Mouse (Mus musculus) MEL (cell line): Measurements from ENCODE around the gene Trim12a. TPM values are rescaled to one million over a fixed set of nuclear protein-coding genes. Genes with fewer than 3 reads are reported as not detected.
"Not testable (repeated sequence)": the region's sequence is repeated elsewhere in the genome, so short reads cannot be mapped to it uniquely, and the experiment has no call there.

Experiments used
- DNase-seq: peaks from one replicate; pipeline ENCODE4 v3.0.0; 2011; ENCODE audit warnings: low read depth, low spot score
- H3K27ac ChIP-seq: 2 replicates; pipeline ENCODE4 v1.5.1; 2012; ENCODE audit warnings: low read depth, mild to moderate bottlenecking, control low read depth, low read length, moderate library complexity; ENCODE audit not compliant: control insufficient read depth
- H3K27me3 ChIP-seq, 2 experiments: fragments of 150-350 bp in 1 of 2; sonication (generic) in 1 of 2; 2 replicates each; pipeline ENCODE4 v1.6.1; 2012; ENCODE audit warnings: low read length in 2 of 2, mild to moderate bottlenecking in 2 of 2, improper control_type of control experiment in 1 of 2, moderate library complexity in 1 of 2; ENCODE audit not compliant: insufficient read depth in 2 of 2, control insufficient read depth in 1 of 2
- H3K36me3 ChIP-seq, 2 experiments: 2 replicates each; pipeline ENCODE4 v1.6.1; 2012 to 2014; ENCODE audit warnings: low read length in 2 of 2, improper control_type of control experiment in 1 of 2, inconsistent platforms in 1 of 2, mild to moderate bottlenecking in 1 of 2; ENCODE audit not compliant: insufficient read depth in 2 of 2, control insufficient read depth in 1 of 2
- H3K4me1 ChIP-seq, 2 experiments: fragments of 150-350 bp in 1 of 2; sonication (generic) in 1 of 2; 2 replicates each; pipeline ENCODE4 v1.6.1; 2012; ENCODE audit warnings: low read length in 2 of 2, improper control_type of control experiment in 1 of 2, mild to moderate bottlenecking in 1 of 2; ENCODE audit not compliant: insufficient read depth in 2 of 2, control insufficient read depth in 1 of 2
- H3K4me3 ChIP-seq, 2 experiments: fragments of 150-350 bp in 1 of 2; sonication (generic) in 1 of 2; 2 replicates each; pipeline ENCODE4 v1.5.1; 2012; ENCODE audit warnings: low read depth in 2 of 2, low read length in 2 of 2, mild to moderate bottlenecking in 2 of 2, moderate library complexity in 2 of 2, control low read depth in 1 of 2, improper control_type of control experiment in 1 of 2; ENCODE audit not compliant: control insufficient read depth in 1 of 2, insufficient read depth in 1 of 2
- H3K79me2 ChIP-seq: 2 replicates; pipeline ENCODE4 v1.6.1; 2012; ENCODE audit warnings: mild to moderate bottlenecking, low read length, moderate library complexity; ENCODE audit not compliant: control insufficient read depth, poor library complexity, insufficient read depth
- H3K9ac ChIP-seq: 2 replicates; pipeline ENCODE4 v1.6.1; 2012; ENCODE audit warnings: low read depth, mild to moderate bottlenecking, control low read depth, low read length, moderate library complexity; ENCODE audit not compliant: control insufficient read depth, poor library complexity, severe bottlenecking
- H3K9me3 ChIP-seq: fragments of 150-350 bp; sonication (generic); replicated peaks from 2 replicates; pipeline ENCODE4 v1.6.1; 2012; ENCODE audit warnings: mild to moderate bottlenecking, low read length, improper control_type of control experiment, moderate library complexity; ENCODE audit not compliant: insufficient read depth
- BHLHE40 ChIP-seq: IDR thresholded peaks from 2 replicates; pipeline ENCODE4 v1.6.1; 2012; ENCODE audit warnings: low read depth, mild to moderate bottlenecking, inconsistent platforms, low read length, improper control_type of control experiment, borderline replicate concordance
- CHD1 ChIP-seq: IDR thresholded peaks from 2 replicates; pipeline ENCODE4 v1.6.1; 2012; ENCODE audit warnings: low read depth, mild to moderate bottlenecking, inconsistent platforms, low read length, improper control_type of control experiment
- JUND ChIP-seq: IDR thresholded peaks from 2 replicates; pipeline ENCODE4 v1.6.1; 2011; ENCODE audit warnings: low read depth, mild to moderate bottlenecking, improper control_type of control experiment, low read length
- MAFK ChIP-seq: IDR thresholded peaks from 2 replicates; pipeline ENCODE4 v1.6.1; 2011; ENCODE audit warnings: low read depth, mild to moderate bottlenecking, low read length, improper control_type of control experiment, borderline replicate concordance
- MXI1 ChIP-seq: IDR thresholded peaks from 2 replicates; pipeline ENCODE4 v1.6.1; 2011; ENCODE audit warnings: mild to moderate bottlenecking, low read depth, low read length, improper control_type of control experiment
- NELFE ChIP-seq: IDR thresholded peaks from 2 replicates; pipeline ENCODE4 v1.6.1; 2011; ENCODE audit warnings: low read depth, low read length, improper control_type of control experiment
- POLR2A ChIP-seq, 2 experiments: IDR thresholded peaks; 2 replicates each; pipeline ENCODE4 v1.6.1; 2011 to 2012; ENCODE audit warnings: low read length in 2 of 2, mild to moderate bottlenecking in 2 of 2, control low read depth in 1 of 2, improper control_type of control experiment in 1 of 2, low read depth in 1 of 2, moderate library complexity in 1 of 2; ENCODE audit not compliant: control insufficient read depth in 1 of 2, insufficient read depth in 1 of 2, poor library complexity in 1 of 2
- POLR2AphosphoS5 ChIP-seq: IDR thresholded peaks from 2 replicates; pipeline ENCODE4 v1.6.1; 2012; ENCODE audit warnings: low read depth, borderline replicate concordance, mild to moderate bottlenecking, inconsistent platforms, low read length, moderate library complexity, mixed read lengths
- SMC3 ChIP-seq: IDR thresholded peaks from 2 replicates; pipeline ENCODE4 v1.6.1; 2011; ENCODE audit warnings: low read depth, low read length, improper control_type of control experiment
- TAL1 ChIP-seq: IDR thresholded peaks from 2 replicates; pipeline ENCODE4 v1.6.1; 2012; ENCODE audit warnings: mild to moderate bottlenecking, inconsistent platforms, low read length, moderate library complexity, mixed read lengths
- UBTF ChIP-seq: IDR thresholded peaks from 2 replicates; pipeline ENCODE4 v1.6.1; 2012; ENCODE audit warnings: low read depth, mild to moderate bottlenecking, inconsistent platforms, low read length, improper control_type of control experiment, moderate library complexity, borderline replicate concordance; ENCODE audit not compliant: insufficient read depth
- ZKSCAN1 ChIP-seq: IDR thresholded peaks from 2 replicates; pipeline ENCODE4 v1.6.1; 2012; ENCODE audit warnings: low read depth, mild to moderate bottlenecking, inconsistent platforms, low read length, improper control_type of control experiment, moderate library complexity
- ZMIZ1 ChIP-seq: IDR thresholded peaks from 2 replicates; pipeline ENCODE4 v1.6.1; 2012; ENCODE audit warnings: low read depth, mild to moderate bottlenecking, inconsistent platforms, low read length, improper control_type of control experiment, moderate library complexity
- polyA plus RNA-seq, 2 experiments: library from polyadenylated mRNA; stranded (reverse) in 1 of 2; unstranded in 1 of 2; fragments of >175 nt in 1 of 2; fragments of >200 nt in 1 of 2; gene quantifications; 2 replicates each; pipeline versions ENCODE4 v1.2.1 to v1.2.4; 2012; ENCODE audit warnings: low replicate concordance in 2 of 2, low read depth in 1 of 2; ENCODE audit not compliant: insufficient read length in 2 of 2, insufficient read depth in 1 of 2, missing spikeins in 1 of 2
- total RNA-seq: library from RNA; depleted of rRNA; stranded (reverse); fragments of 300-350 nt; gene quantifications from 2 replicates; pipeline ENCODE4 v1.2.3, GENCODE M21; 2012

The Trim12a gene
- total and polyA plus RNA-seq, 3 experiments, result 0.14 TPM; not detected in 2

- not testable (repeated sequence) for H3K27me3 ChIP-seq, H3K4me1 ChIP-seq, H3K9me3 ChIP-seq, H3K79me2 ChIP-seq, H3K36me3 ChIP-seq, H3K9ac ChIP-seq, H3K27ac ChIP-seq, H3K4me3 ChIP-seq, DNase-seq
These were observed 20.3 kb upstream of the Trim12a start for GRCm38 (mm10) chr7:104335547-104335946.

GRCm38 (mm10) chr7:104329171-104329570 lies 13.9 kb upstream of the Trim12a start, which contains the start of gene Trim34b:
Gene Trim34b, plus strand, starts transcription at chr7:104329471.
- not testable (repeated sequence) for H3K9ac ChIP-seq, DNase-seq, H3K79me2 ChIP-seq, H3K27ac ChIP-seq, H3K9me3 ChIP-seq, H3K4me3 ChIP-seq, H3K4me1 ChIP-seq, H3K36me3 ChIP-seq, H3K27me3 ChIP-seq

GRCm38 (mm10) chr7:104322028-104322427 lies 6.8 kb upstream of the Trim12a start:
- H3K27me3 ChIP-seq, result no peaks in the 10 kb centered on the region
- no peak for TF ChIP-seq MAFK
- no peak for TF ChIP-seq POLR2A (IDR thresholded peaks at IDR 0.05; ENCODE audit: control insufficient read depth in 1 of 2, insufficient read depth in 1 of 2, low read depth in 1 of 2, low read length in 2 of 2, poor library complexity in 1 of 2)
- TF ChIP-seq TAL1, result no peak
- no peak for TF ChIP-seq CHD1
- no peak for TF ChIP-seq UBTF
- no peaks in the 10 kb centered on the region for H3K79me2 ChIP-seq
- no peak overlapping the region for H3K9ac ChIP-seq
- no peak overlapping the region for H3K4me3 ChIP-seq
- H3K27ac ChIP-seq, result no peak overlapping the region
- H3K36me3 ChIP-seq, result no peaks in the 10 kb centered on the region
- no peaks in the 10 kb centered on the region for H3K4me1 ChIP-seq
- no peak for DNase-seq
- no peaks in the 10 kb centered on the region for H3K9me3 ChIP-seq

- Histone ChIP-seq H3K27me3 (no peaks in the 10 kb centered on the region), H3K27ac (no peak overlapping the region), H3K9me3 (no peaks in the 10 kb centered on the region)
- TF ChIP-seq ZKSCAN1 (no peak), CHD1 (no peak), BHLHE40 (no peak), ZMIZ1 (no peak), POLR2AphosphoS5 (no peak), MXI1 (no peak), NELFE (no peak), MAFK (no peak), SMC3 (no peak), JUND (no peak)
- TF ChIP-seq, all 39 proteins: peak for 0
- Histone ChIP-seq H3K9ac (no peak overlapping the region), H3K4me3 (no peak overlapping the region), H3K4me1 (no peaks in the 10 kb centered on the region), H3K36me3 (no peaks in the 10 kb centered on the region), H3K79me2 (no peaks in the 10 kb centered on the region)
- no peak for DNase-seq
These were observed 391 bp downstream of the Trim12a start for GRCm38 (mm10) chr7:104314796-104315353.
